Mouse (Mus musculus) cerebellum, postnatal 10 days (tissue): ENCODE measurements at regions not wholly inside any gene's neighbourhood (a gene's known extent, or its start where the extent isn't known, plus 50 kb on each side); places are given as distances from the start of the nearest gene placed in this dataset.

Source experiments
- DNase-seq, 2 experiments: peaks; one replicate each; pipeline ENCODE4 v3.0.0; 2021; ENCODE audit warnings: mixed read lengths in 2 of 2

DNA sequence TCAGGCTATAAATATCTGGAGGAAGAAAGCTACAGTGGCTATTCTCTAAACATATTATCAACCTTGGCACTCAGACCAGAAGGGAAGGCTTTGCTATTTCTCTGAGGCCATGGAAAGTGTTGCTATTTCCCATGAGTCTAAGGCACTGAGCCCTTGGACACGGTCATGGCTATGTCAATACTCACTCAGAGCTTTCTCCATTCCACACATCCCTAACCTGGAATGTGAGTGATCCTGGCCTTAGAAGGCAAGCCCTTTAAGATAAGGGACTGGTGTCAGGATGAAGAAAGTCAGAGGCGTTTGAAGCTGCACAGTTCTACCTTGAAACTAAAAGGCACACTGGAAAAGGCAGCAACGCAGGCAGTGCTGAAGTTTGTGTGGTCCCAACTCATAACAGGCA is 478.3 kb downstream of the Rps29 start:
- no peak for DNase-seq

DNA sequence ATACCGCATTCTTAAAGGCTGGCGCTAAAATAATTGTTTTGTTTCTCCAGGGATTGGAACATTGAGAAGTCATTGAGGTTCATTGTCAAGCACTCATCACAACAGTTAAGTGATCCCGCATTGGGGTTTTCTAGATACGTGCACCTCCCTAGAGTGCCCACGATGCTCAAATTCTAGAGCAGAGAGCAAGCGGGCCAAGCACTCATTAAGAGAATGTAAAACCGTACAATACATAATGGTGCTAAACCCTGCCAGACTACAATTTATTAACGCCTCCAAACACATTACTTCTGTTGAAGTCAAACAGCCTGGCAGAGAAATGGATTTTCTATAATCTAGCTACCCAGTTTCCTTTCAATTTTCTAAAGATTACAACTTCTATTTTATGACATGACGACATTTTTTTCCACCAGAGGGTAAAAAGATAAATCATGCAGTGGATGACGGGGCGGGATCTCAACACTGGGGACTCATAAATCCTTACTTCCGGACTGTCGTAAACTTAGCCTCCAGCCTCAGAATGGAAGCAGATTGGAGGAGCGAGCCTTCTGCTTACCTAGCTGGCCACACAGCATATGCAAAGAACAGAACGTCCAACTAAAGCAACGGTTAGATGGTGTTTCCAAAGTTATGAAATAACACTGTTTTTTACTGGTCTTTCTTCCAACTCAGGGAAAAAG is 482.8 kb downstream of the Rps29 start:
- DNase-seq = no peak

DNA sequence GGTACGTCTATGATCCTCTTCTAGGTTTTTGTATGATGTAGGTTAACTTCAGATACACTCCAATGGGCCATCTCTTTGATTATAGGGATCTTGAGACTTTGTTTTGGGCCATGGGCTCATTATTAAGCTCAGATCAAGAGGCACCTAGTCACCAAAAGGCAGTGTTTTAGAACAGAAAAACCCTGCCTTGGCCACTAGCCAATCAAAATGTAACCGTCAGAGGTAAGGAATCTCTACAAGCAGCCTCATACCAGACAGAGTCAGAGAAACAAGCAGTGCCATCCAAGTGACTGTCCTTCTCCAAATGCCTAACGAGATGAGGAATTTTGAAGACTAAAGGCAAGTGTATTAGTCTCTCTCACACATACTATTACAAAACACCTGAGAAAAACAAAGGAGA is 487.0 kb downstream of the Rps29 start:
- no peak for DNase-seq

DNA sequence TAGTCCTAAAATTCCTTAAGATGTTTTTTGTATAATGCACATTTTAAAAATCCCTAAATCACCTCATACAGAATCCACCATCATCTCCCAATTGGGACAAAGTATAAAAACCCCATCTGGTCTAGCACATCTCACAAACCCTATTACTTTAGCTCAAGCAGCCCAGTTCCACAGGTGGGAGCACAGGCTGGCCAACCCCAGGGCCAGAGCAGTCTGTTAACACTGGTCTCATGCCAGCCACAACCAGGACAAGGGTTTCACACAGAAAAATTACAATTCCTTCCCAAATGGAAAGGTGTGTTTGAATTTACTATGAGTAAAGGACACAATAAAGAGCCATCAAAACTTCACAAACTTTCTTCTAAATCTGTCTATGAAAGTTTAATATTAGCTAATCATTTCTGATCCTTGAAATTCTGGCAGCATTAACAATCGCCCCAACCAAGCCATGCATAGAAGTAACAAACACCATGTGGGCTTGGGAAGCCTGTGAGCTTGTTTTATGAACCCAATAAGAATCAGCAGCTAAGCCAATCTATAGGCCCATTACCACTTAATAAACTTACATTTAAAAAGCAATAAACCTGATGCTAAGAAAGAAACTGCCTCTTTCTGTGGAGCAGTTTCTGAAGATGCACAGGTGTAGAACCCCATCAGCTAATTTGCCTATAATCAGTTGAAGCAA is 512.9 kb downstream of the Rps29 start:
- DNase-seq = peak; percentile 76 to 80

DNA sequence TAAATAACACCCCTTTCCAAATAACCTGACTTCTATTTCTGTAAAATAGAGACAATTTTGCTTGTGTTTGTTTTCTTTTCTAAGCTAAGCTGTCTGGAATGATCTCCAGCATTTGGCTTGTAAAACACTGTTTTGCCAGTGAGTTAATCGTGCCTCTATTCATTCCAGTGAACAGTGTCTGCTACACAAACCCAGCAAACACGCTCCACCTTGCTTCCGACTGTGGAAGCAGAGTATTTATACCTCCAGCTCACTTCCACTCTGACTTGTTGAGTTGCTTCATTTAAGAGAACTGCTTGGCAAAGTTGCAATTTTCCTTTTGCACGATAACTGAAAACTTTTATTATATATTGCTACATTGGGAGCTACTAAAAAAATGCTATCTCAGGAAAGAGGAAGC is 515.3 kb downstream of the Rps29 start:
- DNase-seq = no peak

DNA sequence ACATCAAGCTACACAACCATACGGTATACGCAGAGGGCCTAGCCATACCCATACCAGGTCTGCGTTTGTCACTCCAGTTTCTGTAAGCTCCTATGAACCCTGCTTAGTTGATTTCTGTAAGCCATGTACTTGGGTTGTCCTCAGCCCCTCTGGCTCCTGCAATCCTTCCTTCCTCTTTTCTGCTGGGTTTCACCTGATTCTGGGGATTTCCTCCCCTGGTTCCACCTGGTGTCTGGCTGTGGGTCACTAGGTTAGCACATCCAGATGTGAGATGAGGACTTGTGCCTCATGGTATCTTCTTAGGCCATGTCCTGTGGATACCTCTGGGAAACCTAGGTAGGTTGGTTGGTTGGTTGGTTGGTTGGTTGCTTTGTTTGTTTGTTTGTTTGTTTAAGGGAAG is 526.5 kb downstream of the Rps29 start:
- DNase-seq = no peak

DNA sequence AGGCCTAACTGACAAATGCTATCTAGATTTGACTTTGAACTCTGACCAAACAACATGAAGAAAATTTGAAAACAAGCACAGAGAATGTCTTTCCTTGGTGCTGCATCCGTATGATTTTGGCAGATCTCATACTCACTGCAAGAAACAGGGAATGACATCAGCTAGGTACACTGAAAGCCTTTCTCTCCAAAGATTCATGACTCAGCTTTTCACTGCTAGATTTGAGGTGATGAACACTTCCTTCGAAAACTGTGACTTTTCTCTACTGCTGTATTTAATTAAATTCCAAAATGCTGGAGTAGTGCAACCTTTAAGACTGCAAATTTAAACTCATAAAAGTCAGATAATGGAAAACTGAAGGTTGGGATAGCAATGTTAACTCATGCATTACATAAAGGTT is 540.6 kb downstream of the Rps29 start:
- no peak for DNase-seq

DNA sequence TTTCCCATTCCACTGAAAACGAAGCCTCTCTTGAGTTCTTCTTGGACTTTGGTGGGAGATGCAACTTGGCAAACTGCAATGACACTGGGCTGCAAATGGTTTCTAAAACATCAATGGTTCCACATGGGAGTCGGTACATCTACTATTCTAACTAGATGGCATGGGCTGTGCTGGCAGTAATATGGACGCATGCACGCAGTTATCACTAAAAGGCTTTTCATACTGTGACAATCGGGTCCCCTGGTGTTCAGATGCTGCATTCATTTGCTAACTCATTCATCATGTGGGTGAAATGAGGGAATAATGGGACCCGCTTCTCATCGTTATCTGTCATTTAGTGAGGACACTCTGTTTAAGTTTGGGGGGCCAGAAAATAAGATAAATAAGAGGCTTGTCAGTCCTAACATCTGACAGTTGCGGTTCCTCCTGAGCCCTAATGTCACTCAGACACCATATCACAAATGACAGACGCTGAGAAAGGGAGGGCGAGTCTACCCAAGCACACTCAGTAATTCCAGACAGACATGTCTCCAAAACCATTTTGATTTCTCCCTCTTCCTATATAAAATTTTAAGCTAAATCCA is 553.5 kb downstream of the Rps29 start:
- DNase-seq = peak; percentile 53 to 61

DNA sequence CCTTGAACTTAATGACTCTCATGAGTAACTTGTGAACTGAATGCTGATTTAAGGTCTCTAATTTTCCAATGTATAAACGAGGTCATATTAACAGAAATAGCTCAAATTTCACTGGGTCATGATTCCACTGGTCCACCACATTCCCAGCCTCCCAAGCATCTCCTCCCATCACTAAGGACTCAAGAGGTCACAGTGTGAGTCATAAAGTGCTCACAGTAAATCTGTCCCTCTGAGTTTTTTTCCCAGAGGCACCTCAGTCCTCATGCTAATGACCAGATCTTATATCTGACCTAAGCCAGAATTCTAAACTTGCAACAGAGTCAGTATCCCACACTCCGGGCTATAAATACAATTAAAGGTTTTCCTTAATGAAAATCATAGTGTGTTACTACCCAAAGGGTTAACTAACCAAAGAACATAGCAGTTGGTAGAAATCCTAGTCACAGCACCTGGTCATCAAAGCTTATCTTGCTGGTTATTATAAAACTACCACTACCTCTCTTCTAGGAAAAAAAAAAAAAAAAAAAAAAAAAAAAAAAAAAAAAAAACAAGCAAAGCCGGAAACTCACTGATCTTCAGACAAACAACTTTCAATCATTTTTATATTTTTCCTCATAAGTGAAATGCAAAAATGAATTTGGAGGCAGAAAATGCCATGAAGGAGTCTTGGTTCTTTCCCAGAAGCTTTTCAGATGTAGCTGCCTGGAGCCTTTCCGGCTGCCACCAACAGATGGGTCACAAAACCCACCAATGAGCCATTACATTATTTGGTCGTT is 554.3 kb downstream of the Rps29 start:
- DNase-seq = peak; percentile 39 to 46

DNA sequence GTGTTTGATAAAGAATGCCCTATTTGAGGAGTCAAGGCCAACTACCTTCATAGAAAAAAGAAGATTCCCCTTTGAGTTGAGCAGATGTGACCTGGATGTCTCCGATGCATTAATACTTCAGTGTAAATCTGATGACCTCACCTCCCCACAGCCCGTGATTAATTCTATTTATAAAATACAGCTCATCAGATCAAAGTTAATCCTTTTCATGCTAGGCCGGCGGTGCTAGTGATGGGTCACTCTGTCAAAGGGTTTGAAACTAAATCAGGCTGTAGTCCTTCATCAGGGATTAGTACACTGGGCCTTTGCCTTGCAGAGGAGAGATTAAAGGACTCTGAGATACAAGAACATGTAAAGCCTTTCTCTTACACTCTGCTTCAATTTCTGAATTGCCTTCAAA is 556.3 kb downstream of the Rps29 start:
- no peak for DNase-seq

DNA sequence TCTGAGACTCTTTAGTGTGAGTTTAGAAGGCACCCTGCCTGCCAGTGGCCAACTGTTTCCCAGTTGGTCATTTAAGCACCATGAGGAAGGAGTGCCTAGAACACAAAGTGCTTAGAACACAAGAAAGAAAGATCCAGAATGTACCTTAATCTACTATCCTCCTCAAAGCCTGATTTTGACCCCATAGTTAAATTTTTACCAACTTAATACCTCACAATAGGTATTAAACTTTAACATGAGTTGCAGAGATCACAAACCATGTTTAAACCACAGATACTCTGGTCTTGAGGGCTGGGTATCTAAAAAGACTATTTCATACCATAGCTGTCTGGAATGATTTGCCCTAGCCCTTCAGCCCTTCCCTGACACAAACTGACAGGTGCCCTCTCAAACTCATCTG is 557.6 kb downstream of the Rps29 start:
- no peak for DNase-seq

DNA sequence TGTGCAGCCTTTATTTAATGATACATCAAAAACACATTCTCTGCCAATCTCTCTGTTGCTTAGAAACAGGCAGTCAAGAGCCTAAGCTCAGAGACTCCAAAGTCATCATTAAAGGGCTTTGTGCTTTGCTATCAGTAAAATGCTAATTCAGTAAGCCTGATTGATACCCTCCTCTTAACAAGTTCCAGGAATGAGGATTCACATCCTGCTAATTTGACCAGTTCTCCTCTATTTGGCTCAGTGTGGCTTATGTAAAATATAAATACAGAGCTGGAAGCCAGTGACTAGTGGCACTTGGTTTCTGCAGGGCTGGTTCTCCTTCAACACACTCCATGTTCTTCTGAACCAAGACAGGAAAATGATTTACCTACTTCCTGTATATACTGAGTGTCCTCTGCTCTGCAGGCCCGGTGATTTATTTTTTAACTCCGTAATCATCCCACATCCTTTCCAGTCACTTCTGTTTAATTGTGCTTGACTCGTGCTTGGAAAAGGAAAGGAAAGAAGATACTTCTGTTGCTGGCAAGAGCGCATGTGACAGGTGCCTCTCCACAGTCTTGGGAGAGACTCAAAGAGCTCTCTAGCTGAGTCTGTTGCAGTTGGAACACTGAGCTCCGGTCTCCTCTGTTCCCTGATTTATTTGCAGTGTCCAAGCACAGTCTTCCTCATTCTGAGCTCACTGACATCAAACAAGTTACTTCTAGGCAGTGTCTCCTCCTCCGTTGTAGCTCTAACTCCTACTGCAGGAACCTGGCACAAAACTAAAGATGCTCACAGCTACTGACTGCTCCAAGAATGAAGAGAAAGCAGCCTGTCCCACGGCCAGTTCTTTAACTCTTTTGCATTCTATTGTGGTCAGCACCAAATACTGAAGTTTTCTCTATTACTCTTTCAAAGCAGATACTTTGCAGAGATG is 559.0 kb downstream of the Rps29 start:
- DNase-seq = peak; percentile 85 to 90

DNA sequence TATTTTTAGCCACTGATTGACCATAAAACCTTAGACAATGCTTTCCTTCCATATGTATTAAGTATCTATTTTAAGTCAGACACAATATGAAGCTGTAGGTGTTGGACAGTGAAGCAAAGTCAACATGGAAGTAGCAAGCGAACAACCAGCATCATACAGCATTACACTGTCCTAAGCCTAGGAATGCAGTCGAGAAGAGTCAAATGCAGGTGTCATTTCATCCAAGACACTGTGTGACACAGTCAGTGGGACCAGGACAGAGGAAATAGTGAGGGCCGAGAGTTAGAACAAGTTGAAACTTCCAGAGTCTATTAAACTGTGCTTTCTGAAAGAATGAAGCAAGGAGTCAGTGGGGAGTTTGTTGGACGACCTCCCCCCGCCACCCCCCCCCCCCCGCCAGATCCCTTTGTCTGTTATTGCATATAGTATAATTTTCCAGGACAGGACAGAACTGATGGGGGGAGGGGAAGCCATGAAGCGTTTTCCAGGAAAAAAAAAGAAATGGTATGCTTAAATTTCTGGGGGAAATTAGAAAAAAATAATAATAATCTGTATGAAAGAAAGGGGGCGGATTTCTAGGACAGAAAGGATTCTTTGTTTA is 559.9 kb downstream of the Rps29 start:
- DNase-seq = peak; percentile 19 to 27

DNA sequence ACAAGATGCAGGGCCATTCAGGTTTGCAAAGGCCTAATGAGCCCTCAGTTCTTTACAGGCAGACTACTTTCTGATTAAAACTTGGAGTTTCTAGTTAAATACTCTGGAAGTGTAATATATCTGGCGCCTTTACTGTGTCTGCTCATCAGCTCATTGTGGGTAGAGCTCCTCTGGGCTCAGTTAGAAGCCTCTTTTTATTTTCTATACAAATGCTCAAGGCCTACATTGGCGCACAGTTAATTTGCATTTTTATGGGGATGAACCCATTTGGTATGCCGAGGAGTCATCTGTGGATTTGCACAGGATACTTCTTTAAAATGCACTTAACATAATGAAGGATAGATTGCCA is 573.5 kb downstream of the Rps29 start:
- DNase-seq = no peak

DNA sequence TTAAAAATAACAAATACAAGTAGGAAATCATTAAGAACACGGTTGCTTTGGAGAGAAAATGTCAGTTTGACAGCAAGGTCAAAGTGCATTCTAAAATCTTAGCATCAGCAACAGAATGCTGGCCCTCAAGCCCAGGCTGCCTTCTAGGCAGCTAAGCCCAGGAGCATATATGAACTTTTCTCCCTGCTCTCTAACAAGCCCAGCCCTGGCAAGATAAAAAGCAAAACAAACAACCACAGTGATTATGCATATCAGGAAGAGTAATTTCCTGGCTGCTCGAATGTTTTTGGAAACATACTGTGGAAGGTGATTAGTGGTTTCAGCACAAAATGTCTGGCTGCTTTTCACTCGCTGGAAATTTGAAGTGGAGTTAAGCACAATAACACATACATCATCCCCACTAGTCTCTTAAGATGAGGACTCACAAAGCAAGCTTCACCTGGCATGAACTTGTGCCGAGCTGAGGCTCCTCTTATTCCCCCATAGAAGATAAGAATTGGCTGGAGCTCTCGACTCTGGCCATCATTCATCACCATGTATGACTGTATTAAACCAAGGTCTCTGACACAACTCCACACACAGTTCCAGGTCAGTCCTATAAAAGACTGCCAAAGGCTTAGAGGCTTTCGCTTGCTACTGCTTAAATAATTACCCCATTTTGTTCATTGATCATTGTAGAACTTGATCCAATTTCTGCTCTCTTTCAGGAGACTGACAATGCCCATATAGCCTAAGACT is 574.0 kb downstream of the Rps29 start:
- no peak for DNase-seq

DNA sequence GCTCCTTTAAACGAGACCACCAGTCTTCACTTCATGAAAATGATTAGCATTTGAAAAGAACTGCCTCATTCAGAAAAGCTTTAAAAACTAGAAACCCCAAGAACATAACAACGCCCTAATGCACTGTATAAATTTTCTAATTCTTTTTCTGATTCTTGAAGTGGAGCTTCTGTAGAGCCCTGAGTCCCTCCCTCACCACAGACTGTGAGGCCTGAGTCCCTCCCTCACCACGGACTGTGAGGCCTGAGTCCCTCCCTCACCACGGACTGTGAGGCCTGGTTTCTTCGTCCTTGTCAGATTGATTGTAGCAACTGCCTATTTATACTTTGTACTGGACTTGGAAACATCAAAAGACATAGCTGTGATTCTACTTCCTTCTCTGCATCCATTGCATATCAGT is 579.1 kb downstream of the Rps29 start:
- no peak for DNase-seq

DNA sequence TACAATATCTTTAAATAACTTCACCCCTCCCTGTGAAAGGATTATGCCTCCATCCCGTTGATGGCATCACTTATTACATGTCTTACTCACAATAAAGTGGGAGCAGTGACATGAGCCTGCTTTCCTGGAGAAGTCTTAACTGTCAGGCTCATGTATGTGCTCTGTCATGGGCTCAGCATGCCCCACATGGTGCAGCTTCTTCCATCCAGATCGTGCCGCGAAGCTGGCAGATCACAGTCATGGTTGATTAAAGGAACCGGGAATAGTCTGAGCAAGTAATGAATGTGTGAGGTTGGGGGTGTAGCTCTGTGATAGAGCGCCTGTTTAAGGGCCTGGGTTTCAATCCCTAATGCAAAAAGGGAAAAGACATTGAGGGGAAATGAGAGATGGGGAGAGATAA is 581.5 kb downstream of the Rps29 start:
- peak; percentile 81 to 91 for DNase-seq

DNA sequence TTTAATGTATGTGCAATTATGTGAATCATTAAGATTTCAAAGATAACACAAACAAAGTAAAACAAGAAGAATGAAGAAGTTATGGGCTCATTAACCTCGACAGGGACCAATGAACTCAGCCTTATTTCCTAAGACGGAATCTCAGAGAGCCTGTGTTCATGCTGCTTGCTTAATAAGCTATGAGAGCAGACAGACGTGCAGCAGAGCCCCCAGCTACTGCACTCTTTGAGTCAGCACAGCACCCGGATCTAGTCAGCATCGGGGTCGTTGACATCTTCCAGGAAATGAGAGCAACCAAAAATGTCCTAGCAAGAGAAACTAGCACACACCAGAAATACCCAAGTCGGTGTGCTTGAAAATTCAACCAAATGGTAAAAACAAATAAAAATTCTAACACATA is 582.1 kb downstream of the Rps29 start:
- peak; percentile 19 to 50 for DNase-seq

DNA sequence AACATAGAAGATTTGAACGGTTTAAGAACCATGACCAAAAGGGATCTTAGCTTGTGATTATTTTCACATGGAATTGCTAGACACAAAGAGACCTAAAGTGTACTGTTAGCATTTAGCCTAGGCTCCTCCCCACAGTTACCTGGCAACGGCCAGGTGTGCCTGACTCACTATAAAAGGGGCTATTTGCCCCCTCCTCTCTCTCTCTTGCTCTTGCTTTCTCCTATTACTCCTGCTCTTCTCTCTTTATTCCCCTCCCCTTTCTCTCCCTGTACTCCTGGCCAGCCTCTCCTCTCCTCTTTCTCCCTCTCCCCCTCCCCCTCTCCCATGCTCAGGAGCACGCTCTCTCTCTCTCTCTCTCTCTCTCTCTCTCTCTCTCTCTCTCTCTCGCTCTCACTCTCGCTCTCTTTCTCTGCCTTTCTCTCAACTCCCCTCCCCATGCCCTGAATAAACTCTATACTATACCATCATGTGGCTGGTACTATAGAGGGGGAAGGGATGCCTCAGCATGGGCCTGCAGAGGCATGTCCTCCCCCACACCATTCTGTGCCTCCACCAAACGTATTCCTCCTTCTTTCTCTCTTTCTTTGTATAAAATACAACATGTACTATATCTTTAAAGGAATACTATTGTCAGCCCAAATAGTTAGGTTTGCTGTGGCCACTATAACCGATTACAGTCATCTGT is 603.9 kb downstream of the Rps29 start:
- no peak for DNase-seq

DNA sequence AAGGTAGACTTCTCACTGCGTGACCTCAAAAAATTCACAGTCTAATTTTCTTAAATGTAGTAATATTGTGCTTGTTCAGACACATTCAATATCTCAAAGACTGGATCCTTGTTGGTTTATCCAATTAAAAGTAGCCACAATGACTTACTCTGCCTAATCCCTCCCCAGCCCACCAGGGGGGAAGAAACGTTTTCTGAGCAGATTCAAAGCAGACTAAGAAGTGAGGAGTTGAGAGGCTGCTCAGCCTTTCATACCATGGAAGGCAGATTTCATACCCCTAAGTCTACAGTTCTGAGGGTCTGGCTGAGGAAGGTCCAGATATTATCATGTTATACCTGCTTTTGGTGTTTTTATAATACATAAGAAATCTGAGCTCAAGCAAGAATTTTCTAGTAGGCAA is 604.7 kb downstream of the Rps29 start:
- no peak for DNase-seq

DNA sequence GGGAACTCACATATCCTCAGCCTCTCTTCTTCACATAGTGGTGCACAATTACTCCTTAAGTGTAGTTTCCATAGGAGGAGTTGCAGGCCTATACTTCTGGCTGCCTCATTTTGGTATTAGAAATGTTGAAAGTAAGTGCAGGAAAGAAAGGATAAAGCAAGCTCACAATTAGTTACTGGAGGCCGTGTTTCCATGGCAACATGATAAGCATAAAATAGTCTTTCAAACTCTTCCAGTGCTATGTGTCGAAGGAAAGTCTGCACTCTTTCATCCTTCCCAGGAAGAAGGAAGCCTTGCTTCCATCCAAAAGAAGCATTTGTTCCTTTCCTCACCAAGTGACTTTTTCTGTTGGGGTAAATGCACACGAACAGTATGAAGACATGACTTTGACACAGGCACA is 617.2 kb downstream of the Rps29 start:
- DNase-seq = no peak
